Mouse (Mus musculus): ENCODE measurements around the gene Far2.

Far2 gene

DNA sequence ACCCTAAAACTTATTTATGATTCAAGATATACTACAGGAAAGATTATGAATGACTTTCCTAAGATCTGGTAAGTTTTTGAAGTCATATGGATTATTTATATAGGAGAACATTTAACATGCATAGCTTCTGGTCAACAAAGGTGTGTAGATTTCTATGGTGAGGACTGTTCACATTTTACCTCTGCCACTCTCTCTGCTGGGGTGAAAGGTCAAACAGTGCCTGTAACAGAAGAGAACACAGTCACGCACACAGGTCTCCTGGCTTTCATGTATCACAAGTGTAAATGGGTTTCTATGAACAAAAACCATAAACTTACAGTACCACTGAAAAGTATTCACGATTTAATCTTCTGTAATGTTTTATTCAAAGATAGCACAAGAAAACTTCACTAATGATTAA is 152.1 kb downstream of the Far2 start:
- ChIA-PET POLR2A (interaction anchor here in 3 of 4 experiments (0.6 to 4.2 kb wide), 5 partner anchors 11 to 48 kb away, joined by 3 to 46 read pairs (median 8); partner anchors contain the start of gene Ergic2 (in 3 of the 3)), CTCF (no interaction called here)

DNA sequence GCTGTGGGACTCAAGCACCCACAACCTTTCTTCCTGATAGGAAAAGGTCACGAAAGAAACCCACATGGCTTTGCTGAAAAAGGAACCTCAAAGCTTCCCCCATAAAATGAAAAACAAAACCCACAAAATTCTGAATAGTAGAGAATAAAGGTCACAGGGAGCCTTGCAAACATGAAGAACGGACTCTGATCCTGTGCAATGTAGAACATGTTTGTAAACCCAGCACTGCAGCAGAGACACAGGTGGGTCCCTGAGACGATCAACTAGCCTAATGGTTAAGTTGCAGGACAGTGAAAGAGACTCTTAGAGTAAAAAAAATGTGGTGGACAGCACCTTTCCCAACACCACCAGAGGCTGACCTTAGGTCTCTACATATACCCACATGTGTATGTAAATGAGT is 152.7 kb downstream of the Far2 start:
- POLR2A ChIA-PET, result interaction anchor here in 3 of 4 experiments (1.8 to 4.2 kb wide), 4 partner anchors 11 to 12 kb away, joined by 7 to 46 read pairs (median 8); partner anchors contain the start of gene Ergic2 (in 3 of the 3)
- CTCF ChIA-PET, result no interaction called here

DNA sequence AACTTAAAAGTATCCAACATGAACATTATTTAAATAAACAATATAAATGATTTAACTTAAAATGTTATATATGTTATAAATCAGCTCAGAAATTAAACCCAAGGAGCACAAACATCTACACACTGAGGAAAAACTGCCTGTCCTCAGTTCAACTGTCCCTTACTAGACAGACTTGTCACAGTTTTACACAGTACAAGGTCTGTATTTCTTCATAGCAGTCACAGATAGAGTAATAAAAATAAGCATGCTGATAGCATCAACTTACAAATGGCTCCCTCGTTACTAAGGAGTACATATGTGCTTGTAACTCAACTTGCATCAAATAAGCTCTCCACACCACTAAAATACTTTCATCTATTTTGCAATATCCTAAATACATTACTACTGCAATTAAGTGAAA is 158.1 kb downstream of the Far2 start:
- POLR2A ChIA-PET, result interaction anchor here in 1 of 4 experiments (0.7 to 2.2 kb wide), 4 partner anchors 10 to 163 kb away, joined by 3 to 6 read pairs (median 3); no protein-coding TSS in a partner anchor

DNA sequence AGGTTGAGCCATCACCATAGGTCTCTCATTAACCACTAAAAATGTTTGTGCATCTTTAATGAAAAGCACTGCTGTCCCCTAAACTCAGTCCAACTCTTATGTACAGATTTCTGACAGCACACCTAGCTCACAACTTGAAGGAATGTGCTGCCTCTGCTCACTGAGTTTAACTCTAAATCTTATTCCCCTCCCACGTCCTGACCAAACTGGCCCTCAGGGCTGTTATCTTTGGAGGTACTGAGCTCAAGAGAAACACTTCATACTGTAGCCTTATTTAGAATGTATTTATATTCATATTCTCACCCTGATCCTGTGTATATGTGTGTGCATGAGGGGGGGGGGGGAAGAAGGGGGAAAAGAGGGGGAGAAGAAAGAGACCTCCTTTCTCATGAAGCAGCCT is 160.5 kb downstream of the Far2 start:
- CTCF ChIA-PET, result interaction anchor here in 1 of 4 experiments (0.7 kb wide), 1 partner anchor 8 kb away, joined by 3 read pairs; no protein-coding TSS in a partner anchor
- POLR2A ChIA-PET, result interaction anchor here in 3 of 4 experiments (0.5 to 1.5 kb wide), 6 partner anchors 9 to 207 kb away, joined by 3 to 12 read pairs (median 3); no protein-coding TSS in a partner anchor

More for the DNA sequence above, 158.1 kb downstream of the Far2 start:
- CTCF ChIA-PET, result no interaction called here

DNA sequence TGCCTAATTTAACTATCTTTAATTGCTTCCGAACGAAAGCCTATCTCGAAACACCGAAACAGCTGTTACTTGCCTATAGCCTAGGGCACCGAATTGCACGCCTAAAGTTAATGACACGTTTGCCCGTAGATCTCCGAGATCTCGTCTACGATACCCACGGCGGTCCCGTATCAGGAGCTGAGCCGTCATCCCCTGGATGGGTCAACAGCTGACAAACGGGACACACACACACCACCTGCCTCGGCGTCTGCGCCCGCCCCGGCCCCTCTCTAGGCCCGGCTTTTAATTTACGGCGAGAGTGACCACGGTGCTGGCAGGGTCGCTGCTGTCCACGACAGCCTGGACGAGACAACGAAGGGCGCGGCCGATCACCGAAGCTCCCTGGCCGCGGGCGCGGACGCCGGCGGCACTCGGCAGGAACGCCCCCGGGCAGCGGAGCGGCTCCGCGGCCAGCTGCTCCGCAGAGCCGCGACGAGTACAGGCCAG is 164.4 kb downstream of the Far2 start:
- ChIA-PET POLR2A (interaction anchor here (0.6 to 5.8 kb wide), 44 partner anchors 7 to 1127 kb away, joined by 3 to 46 read pairs (median 4); partner anchors contain the start of genes Caprin2 (in 2 of the 4) and Ipo8 (in 1 of the 4)), CTCF (interaction anchor here in 1 of 4 experiments (0.6 kb wide), 1 partner anchor 184 kb away, joined by 5 read pairs; no protein-coding TSS in a partner anchor)

DNA sequence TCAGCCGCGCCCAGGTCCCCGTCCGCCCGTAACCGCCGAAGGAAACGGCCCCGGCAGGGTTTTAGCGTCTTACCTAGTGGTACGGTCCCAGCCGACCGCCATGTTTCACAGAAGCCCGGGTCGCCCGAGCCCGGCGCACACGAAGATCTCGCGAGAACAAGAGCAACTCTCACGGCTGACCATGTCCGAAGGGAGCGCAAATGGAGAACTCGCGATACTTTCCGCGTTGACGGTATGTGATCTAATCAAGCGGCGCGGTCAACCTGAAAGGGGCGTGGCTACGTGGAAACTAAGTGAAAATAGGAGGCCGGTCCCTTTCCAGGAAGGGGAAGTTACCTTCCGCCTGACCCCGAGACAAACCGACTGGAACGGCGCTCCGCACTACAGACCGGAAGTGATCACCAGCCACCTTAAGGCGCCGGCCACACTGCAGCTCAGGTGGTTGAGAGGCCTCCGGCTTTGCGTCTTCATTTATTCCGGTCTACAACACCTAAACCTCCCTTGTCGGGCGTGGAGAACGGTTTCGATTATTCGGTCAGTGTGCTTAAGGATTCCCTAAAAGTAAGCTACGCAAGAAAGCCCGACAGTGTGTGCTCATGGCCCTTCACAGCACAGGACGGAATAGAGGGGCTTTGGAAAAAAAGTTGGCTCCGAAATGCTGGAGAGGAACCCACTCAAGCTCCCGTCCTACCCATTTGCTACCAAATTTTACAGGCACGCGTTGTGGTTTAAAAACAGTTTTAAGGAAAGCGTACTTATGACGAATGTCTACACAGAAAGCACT is 165.0 kb downstream of the Far2 start, which contains the start of gene Ergic2:
TSS of gene Ergic2 (minus strand) at position 478 of the 784 bp plus-strand sequence.
- ChIA-PET POLR2A (interaction anchor here (0.5 to 5.8 kb wide), 65 partner anchors 8 to 1778 kb away, joined by 3 to 46 read pairs (median 4); partner anchors contain the start of genes Caprin2 (in 2 of the 4) and Ipo8 (in 2 of the 4)), CTCF (interaction anchor here in 3 of 4 experiments (0.6 to 1.2 kb wide), 4 partner anchors 36 to 908 kb away, joined by 3 to 8 read pairs (median 4); no protein-coding TSS in a partner anchor)

DNA sequence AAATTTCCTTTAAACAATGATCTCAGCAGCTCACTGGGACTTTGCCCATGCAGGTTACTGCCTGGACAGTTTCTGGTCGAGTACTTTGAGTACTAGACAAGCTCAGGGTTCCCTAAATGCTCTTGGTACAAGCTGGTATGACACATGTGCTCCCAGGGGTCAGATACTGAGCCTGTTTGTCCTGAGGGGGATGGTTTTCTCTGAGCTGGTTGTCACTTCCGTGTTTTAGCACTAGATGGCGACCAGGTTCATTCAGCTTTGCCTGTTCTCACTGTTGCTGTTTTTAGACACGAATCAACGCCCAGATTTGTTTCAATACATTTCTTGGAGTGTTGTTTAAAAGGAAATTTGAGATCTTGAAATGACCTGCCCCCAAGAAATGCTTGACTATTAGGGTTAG is 167.7 kb downstream of the Far2 start:
- CTCF ChIA-PET, result interaction anchor here (0.7 to 3.1 kb wide), 7 partner anchors 12 to 245 kb away, joined by 3 to 11 read pairs (median 6); no protein-coding TSS in a partner anchor
- POLR2A ChIA-PET, result interaction anchor here in 3 of 4 experiments (0.6 to 5.8 kb wide), 16 partner anchors 8 to 730 kb away, joined by 3 to 42 read pairs (median 4); partner anchors contain the start of genes Ipo8 (in 2 of the 3), Caprin2 (in 1 of the 3) and Tmtc1 (in 1 of the 3)

DNA sequence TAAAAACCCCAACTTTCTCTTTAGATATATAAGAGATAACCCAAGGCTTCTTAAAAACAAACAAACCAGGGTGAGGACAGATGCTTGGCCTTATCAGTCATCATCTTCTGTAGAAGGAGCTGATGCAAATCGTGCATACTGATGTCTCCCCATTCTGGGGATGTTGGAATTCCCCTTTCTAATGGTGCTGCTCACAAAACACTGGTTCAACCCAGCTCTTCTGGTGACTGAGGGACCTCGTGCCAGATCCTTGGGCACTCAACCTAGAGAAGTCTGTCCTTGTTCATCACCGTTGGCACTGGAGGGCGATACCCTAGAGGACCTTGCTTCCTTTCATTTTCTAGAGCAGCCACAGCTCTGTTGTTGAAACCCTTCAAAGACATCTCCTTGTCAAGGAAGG is 169.7 kb downstream of the Far2 start:
- POLR2A ChIA-PET, result interaction anchor here in 1 of 4 experiments (0.6 kb wide), 1 partner anchor 13 kb away, joined by 6 read pairs; no protein-coding TSS in a partner anchor
- CTCF ChIA-PET, result interaction anchor here in 1 of 4 experiments (0.6 kb wide), 1 partner anchor 1378 kb away, joined by 3 read pairs; no protein-coding TSS in a partner anchor

DNA sequence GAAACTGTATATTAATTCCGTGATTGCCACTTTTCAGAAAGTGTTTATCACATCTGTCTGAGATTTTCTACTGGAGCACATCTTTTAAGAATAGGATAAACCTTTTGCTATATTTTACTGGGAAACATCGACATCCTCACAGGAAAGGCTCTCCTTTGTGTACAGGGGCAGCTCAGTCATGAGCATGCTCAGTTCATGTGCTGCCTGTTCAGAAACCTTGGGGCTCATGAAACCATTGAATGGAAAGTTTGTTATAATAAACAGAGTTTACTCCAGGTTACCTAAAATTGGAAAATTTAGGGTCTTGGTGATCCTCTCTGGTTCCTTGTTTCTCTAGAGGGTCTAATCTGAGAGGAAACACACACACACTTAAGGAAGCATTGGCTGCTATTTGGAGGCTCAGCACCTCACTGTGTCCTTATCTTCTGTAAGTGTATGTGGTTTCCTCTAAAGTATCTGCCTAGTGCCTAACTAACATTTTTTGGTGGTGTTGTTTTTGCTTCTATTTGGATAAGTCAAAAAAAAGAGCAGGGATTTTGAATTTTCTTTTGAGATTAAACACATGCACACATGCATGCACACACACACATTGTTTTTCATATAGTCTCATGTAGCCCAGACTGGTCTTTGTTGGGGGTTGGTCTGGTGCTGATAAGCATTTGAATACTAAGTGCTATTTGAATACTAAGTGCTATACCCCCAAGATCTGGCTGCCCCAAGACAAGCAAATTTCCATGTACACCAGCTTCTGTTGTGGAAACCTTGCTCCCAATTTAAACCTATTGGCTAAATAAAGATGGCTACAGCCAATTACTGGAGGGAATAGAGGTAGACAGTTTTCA is 171.4 kb downstream of the Far2 start:
- POLR2A ChIA-PET, result interaction anchor here in 1 of 4 experiments (0.6 kb wide), 1 partner anchor 140 kb away, joined by 4 read pairs; no protein-coding TSS in a partner anchor
- CTCF ChIA-PET, result no interaction called here

DNA sequence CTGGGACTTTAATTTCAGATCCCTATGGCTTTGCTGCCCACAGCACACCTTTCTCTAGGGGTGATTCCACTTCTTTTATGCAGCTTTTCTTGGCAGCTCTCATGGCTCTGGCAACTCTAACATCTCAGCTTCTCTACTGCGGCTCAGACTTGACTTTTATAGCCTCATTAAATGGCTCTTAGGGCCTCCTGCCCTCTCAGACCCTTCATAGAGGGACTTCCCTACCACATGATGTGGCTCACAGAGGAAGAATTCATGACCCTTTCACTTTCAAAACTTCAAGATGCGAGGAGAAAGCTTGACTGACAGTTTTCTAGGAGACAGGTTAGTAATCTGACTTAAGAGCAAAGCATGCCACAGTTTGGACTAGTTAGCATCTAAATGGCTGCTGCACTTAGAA is 175.6 kb downstream of the Far2 start:
- ChIA-PET POLR2A (interaction anchor here in 2 of 4 experiments (0.6 to 3.0 kb wide), 6 partner anchors 8 to 312 kb away, joined by 3 to 24 read pairs (median 4); partner anchors contain the start of gene Ergic2 (in 2 of the 2)), CTCF (no interaction called here)

DNA sequence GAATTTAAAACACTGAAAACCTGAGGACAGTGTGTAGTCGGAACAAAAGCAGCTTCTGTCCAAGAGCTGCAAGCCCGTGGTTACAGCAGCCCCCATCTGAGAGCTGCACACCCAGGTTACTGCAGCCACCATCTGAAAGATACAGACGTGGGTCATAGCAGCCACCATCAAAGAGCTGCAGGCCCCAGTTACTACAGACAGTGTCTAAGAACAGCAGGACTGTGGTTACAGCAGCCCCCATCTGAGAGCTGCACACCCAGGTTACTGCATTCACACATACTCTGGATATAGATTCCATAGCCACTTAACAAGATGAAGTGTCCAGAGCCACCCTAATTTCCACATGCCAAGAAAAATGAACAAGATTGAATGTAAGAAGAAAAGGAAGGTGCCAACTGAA is 180.5 kb downstream of the Far2 start:
- POLR2A ChIA-PET, result interaction anchor here in 2 of 4 experiments (1.2 to 3.0 kb wide), 4 partner anchors 13 to 126 kb away, joined by 3 to 9 read pairs (median 6); partner anchors contain the start of gene Ergic2 (in 1 of the 2)
- CTCF ChIA-PET, result interaction anchor here in 1 of 4 experiments (1.9 kb wide), 1 partner anchor 13 kb away, joined by 5 read pairs; no protein-coding TSS in a partner anchor
